Comparison of ENCODE assay signal across 17 mouse cellular contexts in genomic region chr14:30575791-30576190, GRCm38 (mm10). TPM values are rescaled to one million over a fixed set of nuclear protein-coding genes. Genes with fewer than 3 reads are reported as not detected.
DNase-seq lines count a peak whose midpoint lies in the region; ATAC-seq and TF ChIP-seq lines count a peak whose summit lies in the region.
"Had no signal": no experiment of that assay in that cellular context is flagged by ENCODE, and none has a peak within 500 bp of the region (broad histone marks: within the 10 kb centered on the region; RNA-seq: fewer than 3 reads in every experiment).

No protein-coding gene starts in this region.

- 60% methylated on average over 7 of the region's 7 CpGs for WGBS in heart, embryonic 13.5 days
- 64% methylated on average over 7 of the region's 7 CpGs for WGBS in liver, embryonic 12.5 days (ENCODE audit: insufficient replicate concordance)
- 61% methylated on average over 7 of the region's 7 CpGs for WGBS in liver, postnatal 0 days (ENCODE audit: insufficient replicate concordance)
- 52% methylated on average over 7 of the region's 7 CpGs for WGBS in bone marrow, adult 2 months
- 57% methylated on average over 7 of the region's 7 CpGs for WGBS in liver, embryonic 16.5 days (ENCODE audit: insufficient replicate concordance)

- intact Hi-C loops in heart, postnatal 10 days (cut with DNase I): loop anchor here (2.0 kb wide), 1 partner anchor 27 kb away; the partner anchor contains the start of gene Tkt

- no peaks in the 10 kb centered on the region for H3K27me3 ChIP-seq in heart, embryonic 13.5 days (replicated peaks)
- H3K27me3 ChIP-seq in liver, embryonic 12.5 days (replicated peaks): no peaks in the 10 kb centered on the region
- H3K27me3 ChIP-seq in liver, postnatal 0 days (ENCODE audit: insufficient read depth, low read length): no peaks in the 10 kb centered on the region
- no peaks in the 10 kb centered on the region for H3K27me3 ChIP-seq in liver, embryonic 16.5 days (ENCODE audit: control insufficient read depth, insufficient read depth, low read depth, low read length)
- H3K27me3 ChIP-seq: embryonic facial prominence, embryonic 15.5 days; midbrain, embryonic 15.5 days; stomach, embryonic 15.5 days had no signal

- H3K9me3 ChIP-seq in heart, embryonic 13.5 days: no peaks in the 10 kb centered on the region
- no peaks in the 10 kb centered on the region for H3K9me3 ChIP-seq in liver, embryonic 12.5 days (replicated peaks)
- H3K9me3 ChIP-seq in liver, postnatal 0 days (ENCODE audit: low read length): no peaks in the 10 kb centered on the region
- H3K9me3 ChIP-seq in liver, embryonic 16.5 days (replicated peaks; ENCODE audit: control insufficient read depth, low read length): no peaks in the 10 kb centered on the region
- H3K9me3 ChIP-seq: embryonic facial prominence, embryonic 15.5 days; forebrain, embryonic 10.5 days; midbrain, embryonic 15.5 days; stomach, embryonic 15.5 days had no signal

- no peak for TF ChIP-seq EP300 in liver, postnatal 0 days (IDR thresholded peaks at IDR 0.05; ENCODE audit: low read depth)

- H3K4me1 ChIP-seq in heart, embryonic 13.5 days: peaks cover 23% of the 10 kb centered on the region
- H3K4me1 ChIP-seq in liver, embryonic 12.5 days: peaks cover 45% of the 10 kb centered on the region
- peaks cover 3% of the 10 kb centered on the region; the same call in 1 of the 2 replicates for H3K4me1 ChIP-seq in liver, postnatal 0 days (ENCODE audit: insufficient read depth)
- peaks cover 4% of the 10 kb centered on the region for H3K4me1 ChIP-seq in bone marrow, adult 2 months (ENCODE audit: control insufficient read depth, insufficient read depth, low read length)
- peaks cover 23% of the 10 kb centered on the region for H3K4me1 ChIP-seq in liver, embryonic 16.5 days (ENCODE audit: control insufficient read depth, low read depth, low read length)
- H3K4me1 ChIP-seq: midbrain, embryonic 15.5 days had no signal

- TF ChIP-seq POLR2A in bone marrow, adult 2 months (IDR thresholded peaks at IDR 0.05; ENCODE audit: borderline replicate concordance, control insufficient read depth, low read depth, low read length): no peak

- peaks cover 50% of the 10 kb centered on the region for H3K36me3 ChIP-seq in heart, embryonic 13.5 days
- H3K36me3 ChIP-seq in liver, embryonic 12.5 days: peaks cover 57% of the 10 kb centered on the region
- peaks cover 43% of the 10 kb centered on the region for H3K36me3 ChIP-seq in liver, postnatal 0 days (replicated peaks; ENCODE audit: insufficient read depth, low read length)
- H3K36me3 ChIP-seq in liver, embryonic 16.5 days (ENCODE audit: control insufficient read depth, insufficient read depth): peaks cover 31% of the 10 kb centered on the region

- H3K9ac ChIP-seq in heart, embryonic 13.5 days: 0 out of 2 replicates have a peak overlapping the region, but pooled peaks have one; percentile 25
- 0 out of 2 replicates have a peak overlapping the region, but pooled peaks have one; percentile 10 for H3K9ac ChIP-seq in liver, embryonic 12.5 days
- no peak overlapping the region for H3K9ac ChIP-seq in liver, postnatal 0 days (replicated peaks)
- no peak overlapping the region; the same call in 1 of the 2 replicates for H3K9ac ChIP-seq in liver, embryonic 16.5 days (ENCODE audit: low read depth, low read length)
- H3K9ac ChIP-seq: embryonic facial prominence, embryonic 15.5 days; midbrain, embryonic 15.5 days; stomach, embryonic 15.5 days had no signal

- no peak for ATAC-seq in heart, embryonic 13.5 days (ENCODE audit: extremely low read depth, insufficient number of reproducible peaks, low FRiP score, low TSS enrichment)
- ATAC-seq in liver, embryonic 12.5 days: no peak
- ATAC-seq in liver, postnatal 0 days: no peak
- ATAC-seq in liver, embryonic 16.5 days (ENCODE audit: low read depth): no peak
- ATAC-seq: midbrain, embryonic 15.5 days had no signal

- no peak for TF ChIP-seq CTCF in liver, postnatal 0 days (IDR thresholded peaks at IDR 0.05; ENCODE audit: low read depth)
- TF ChIP-seq CTCF in bone marrow, adult 2 months (IDR thresholded peaks at IDR 0.05; ENCODE audit: control insufficient read depth, insufficient read depth, low read length): no peak

- no peak overlapping the region for H3K4me3 ChIP-seq in heart, embryonic 13.5 days
- no peak overlapping the region for H3K4me3 ChIP-seq in liver, embryonic 12.5 days
- no peak overlapping the region for H3K4me3 ChIP-seq in liver, postnatal 0 days (ENCODE audit: low read depth, low read length)
- no peak overlapping the region for H3K4me3 ChIP-seq in bone marrow, adult 2 months (replicated peaks; ENCODE audit: control insufficient read depth, low read depth, low read length)
- no peak overlapping the region for H3K4me3 ChIP-seq in liver, embryonic 16.5 days (ENCODE audit: low read depth, low read length)
- H3K4me3 ChIP-seq: embryonic facial prominence, embryonic 15.5 days; forebrain, embryonic 10.5 days; heart, adult 2 months; midbrain, embryonic 15.5 days; stomach, embryonic 15.5 days had no signal

- peak overlapping the region; percentile 8; the same call in 1 of the 2 replicates for H3K27ac ChIP-seq in heart, embryonic 13.5 days (replicated peaks)
- H3K27ac ChIP-seq in liver, embryonic 12.5 days: peak overlapping the region; percentile 70
- H3K27ac ChIP-seq in liver, postnatal 0 days (ENCODE audit: low read depth): no peak overlapping the region
- 0 out of 2 replicates have a peak overlapping the region, but pooled peaks have one; percentile 3 for H3K27ac ChIP-seq in bone marrow, adult 2 months (ENCODE audit: control insufficient read depth, insufficient read depth, low read depth, low read length, poor library complexity)
- peak overlapping the region; percentile 72 for H3K27ac ChIP-seq in liver, embryonic 16.5 days (ENCODE audit: low read length)
- H3K27ac ChIP-seq: embryonic facial prominence, embryonic 15.5 days; forebrain, embryonic 10.5 days; heart, adult 2 months; midbrain, embryonic 15.5 days; stomach, embryonic 15.5 days had no signal

- no peak overlapping the region for H3K4me2 ChIP-seq in heart, embryonic 13.5 days
- H3K4me2 ChIP-seq in liver, embryonic 12.5 days: no peak overlapping the region
- no peak overlapping the region for H3K4me2 ChIP-seq in liver, postnatal 0 days (ENCODE audit: low read depth, low read length)
- no peak overlapping the region for H3K4me2 ChIP-seq in liver, embryonic 16.5 days (ENCODE audit: low read depth, low read length)
- H3K4me2 ChIP-seq: embryonic facial prominence, embryonic 15.5 days; midbrain, embryonic 15.5 days; stomach, embryonic 15.5 days had no signal

- DNase-seq in heart, postnatal 10 days: no peak
- no peak for DNase-seq in liver, postnatal 0 days
- DNase-seq in ovary, adult 18-20 months (ENCODE audit: low spot score): no peak
- DNase-seq: cerebellum, postnatal 10 days; embryo, embryonic 11 days; heart, adult 2 months; heart, postnatal 4 days; spleen, adult 18-20 months; thymus, adult 2 months had no signal

RNA-seq across cellular contexts. Expression of gene Tkt, which starts 27.6 kb away (rescaled TPM):
- polyA plus RNA-seq in heart, embryonic 13.5 days (2015; fragmentation: Nextera tagmentation; extraction: Ambion mirVana): 86.2 and 96.6 TPM in 2 replicates
- total RNA-seq in heart, postnatal 10 days (2021): 100 to 1,000 TPM in 1 of 2 experiments, 10 to 100 TPM in 1; 64.1 to 105 TPM
- 267 and 280 TPM in 2 replicates for polyA plus RNA-seq in liver, embryonic 12.5 days (2016; fragmentation: Nextera tagmentation; extraction: Ambion mirVana)
- polyA plus RNA-seq in liver, postnatal 0 days (2015; fragmentation: Nextera tagmentation; extraction: Ambion mirVana): 96.6 and 110 TPM in 2 replicates
- 382 and 665 TPM in 2 replicates for polyA plus RNA-seq in bone marrow, adult 2 months (2011; ENCODE audit: insufficient read depth, insufficient read length, low replicate concordance, missing spikeins)
- polyA plus RNA-seq in liver, embryonic 16.5 days (2015; fragmentation: Nextera tagmentation; extraction: Ambion mirVana): 175 and 178 TPM in 2 replicates

RNA-seq across cellular contexts. Expression of gene Prkcd, which starts 50.2 kb away (rescaled TPM):
- 36.7 and 40.9 TPM in 2 replicates for polyA plus RNA-seq in heart, embryonic 13.5 days (2015; fragmentation: Nextera tagmentation; extraction: Ambion mirVana)
- 10 to 100 TPM; 18.7 to 20.0 TPM for total RNA-seq in heart, postnatal 10 days (2021)
- 22.9 and 23.1 TPM in 2 replicates for polyA plus RNA-seq in liver, embryonic 12.5 days (2016; fragmentation: Nextera tagmentation; extraction: Ambion mirVana)
- polyA plus RNA-seq in liver, postnatal 0 days (2015; fragmentation: Nextera tagmentation; extraction: Ambion mirVana): 16.7 and 17.8 TPM in 2 replicates
- 67.1 and 177 TPM in 2 replicates for polyA plus RNA-seq in bone marrow, adult 2 months (2011; ENCODE audit: insufficient read depth, insufficient read length, low replicate concordance, missing spikeins)
- 16.3 and 16.4 TPM in 2 replicates for polyA plus RNA-seq in liver, embryonic 16.5 days (2015; fragmentation: Nextera tagmentation; extraction: Ambion mirVana)

Comparison
In these comparisons a context has a peak if more than half of its experiments do, and no peak if none do; other contexts are left out.
1. H3K9ac ChIP-seq: peak in heart, embryonic 13.5 days (single experiment) and liver, embryonic 12.5 days (single experiment); none in liver, postnatal 0 days (single experiment) and liver, embryonic 16.5 days (single experiment).